Mouse (Mus musculus) adrenal gland, postnatal 36 days (tissue): ENCODE measurements at regions not wholly inside any gene's neighbourhood (a gene's known extent, or its start where the extent isn't known, plus 50 kb on each side); places are given as distances from the start of the nearest gene placed in this dataset.
A peak's percentile ranks its signal among the peaks of the same experiment; 100 is the strongest.

ENCODE experiments used
- DNase-seq, 2 experiments: peaks; one replicate each; pipeline ENCODE4 v3.0.0; 2021; ENCODE audit warnings: mixed read lengths in 1 of 2

- DNase-seq = no peak
Measured at GRCm38 (mm10) chr3:101524905-101525304, 79.6 kb downstream of the Atp1a1 start.

DNA sequence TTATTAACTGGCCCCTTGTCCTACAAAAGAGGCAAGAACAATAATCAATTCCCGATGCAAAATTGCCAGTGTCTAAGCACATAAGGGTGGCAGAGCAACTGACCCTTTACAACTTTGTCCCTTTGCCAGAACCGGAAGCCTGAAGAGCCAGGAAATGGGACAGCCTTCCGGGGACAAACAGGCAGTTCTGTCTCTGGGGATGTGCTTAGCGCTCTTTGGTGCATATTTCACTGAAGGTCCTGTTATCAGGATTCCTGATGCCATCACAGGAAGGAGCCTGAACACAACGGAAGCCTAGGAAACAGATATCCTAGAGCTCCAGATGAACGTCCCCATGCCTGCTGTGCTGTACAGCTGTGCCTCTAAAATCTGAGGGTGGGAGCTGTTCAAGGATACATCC lies 80.0 kb downstream of the Atp1a1 start:
- DNase-seq = peak in 1 of 2 experiments; percentile 44

- no peak for DNase-seq
Measured at GRCm38 (mm10) chr3:101523239-101523638, 81.2 kb downstream of the Atp1a1 start.

GRCm38 (mm10) chr3:101522246-101522920 lies 82.1 kb downstream of the Atp1a1 start:
- DNase-seq = peak; percentile 63 to 64

DNA sequence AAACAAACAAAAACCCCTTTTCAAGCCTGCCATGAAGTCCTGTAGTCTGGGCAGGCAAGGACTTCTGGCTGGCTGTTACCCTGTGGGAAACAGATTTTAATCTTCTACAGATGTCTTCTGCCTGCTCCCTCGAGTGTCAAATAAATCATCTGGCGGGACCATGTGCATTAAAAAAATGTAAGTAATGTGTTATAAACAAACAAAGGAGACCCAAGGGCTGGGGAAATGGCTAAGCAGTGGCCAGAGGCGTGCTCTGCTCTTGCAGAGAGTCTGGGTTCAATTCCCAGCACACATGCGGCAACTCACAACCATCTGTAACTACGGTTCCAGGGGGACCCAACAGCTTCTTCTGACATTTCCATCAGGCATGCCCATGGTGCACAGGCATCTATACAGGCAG lies 83.3 kb downstream of the Atp1a1 start:
- DNase-seq = no peak

GRCm38 (mm10) chr3:101520115-101520514 lies 84.4 kb downstream of the Atp1a1 start:
- DNase-seq = no peak

- DNase-seq = no peak
Measured at GRCm38 (mm10) chr3:101519551-101519950, 84.9 kb downstream of the Atp1a1 start.

GRCm38 (mm10) chr3:101518810-101519209 lies 85.7 kb downstream of the Atp1a1 start:
- peak in 1 of 2 experiments; percentile 35 for DNase-seq

DNA sequence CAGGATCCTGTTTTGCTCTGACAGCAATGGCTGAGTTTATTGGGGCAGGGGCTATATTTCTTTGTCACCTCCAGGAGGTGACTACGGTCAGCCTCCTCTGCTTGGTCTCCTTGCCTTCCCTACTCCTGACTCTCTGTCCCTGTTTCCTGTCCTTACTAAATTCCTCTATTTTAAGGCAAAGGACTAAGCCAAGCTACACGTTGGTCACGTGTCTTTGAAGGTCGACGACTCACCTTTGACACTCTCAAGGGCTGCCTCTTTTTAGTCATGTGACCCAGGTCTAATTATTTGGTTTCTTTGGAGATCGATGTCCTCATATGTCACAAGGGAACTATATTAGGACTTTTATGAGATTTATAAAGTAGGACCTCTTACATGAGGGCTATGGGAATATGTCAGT lies 86.9 kb downstream of the Atp1a1 start:
- no peak for DNase-seq

- DNase-seq = peak; percentile 47 to 71
Measured at GRCm38 (mm10) chr3:101516781-101517499, 87.5 kb downstream of the Atp1a1 start.

DNA sequence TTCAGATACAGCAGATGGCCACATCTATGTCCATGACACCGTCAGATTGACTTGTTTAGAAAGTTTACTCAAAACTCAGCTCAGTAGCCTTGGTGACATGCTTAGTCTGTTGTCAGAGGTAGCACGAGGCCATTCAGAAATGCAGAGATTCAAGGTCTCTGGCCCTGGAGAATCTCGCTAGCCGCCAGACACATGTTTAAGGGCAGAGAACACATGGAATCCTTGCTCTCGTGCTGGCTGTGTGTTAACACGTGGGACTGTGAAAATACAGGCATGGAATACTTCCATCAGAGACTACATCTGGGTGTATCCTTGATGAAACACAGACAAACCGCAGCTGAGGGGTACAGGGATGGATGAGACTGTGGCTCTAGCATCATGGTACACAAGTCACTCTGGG lies 88.9 kb downstream of the Atp1a1 start:
- peak in 1 of 2 experiments; percentile 60 for DNase-seq

GRCm38 (mm10) chr3:101513611-101514311 lies 90.7 kb downstream of the Atp1a1 start:
- peak; percentile 78 to 87 for DNase-seq
